Mouse (Mus musculus) lung, adult 2 months (tissue): ENCODE measurements at regions not wholly inside any gene's neighbourhood (a gene's known extent, or its start where the extent isn't known, plus 50 kb on each side); places are given as distances from the start of the nearest gene placed in this dataset.

Source experiments
- CTCF ChIP-seq: fragments of 200-500 bp; IDR thresholded peaks from 2 replicates; pipeline ENCODE4 v1.5.1; 2011; ENCODE audit warnings: mild to moderate bottlenecking, low read length, control low read depth; ENCODE audit not compliant: insufficient read depth
- POLR2A ChIP-seq: fragments of 200-500 bp; IDR thresholded peaks from 2 replicates; pipeline ENCODE4 v1.6.1; 2011; ENCODE audit warnings: low read depth, mild to moderate bottlenecking, control low read depth, low read length, borderline replicate concordance; ENCODE audit errors: extremely low read depth

DNA sequence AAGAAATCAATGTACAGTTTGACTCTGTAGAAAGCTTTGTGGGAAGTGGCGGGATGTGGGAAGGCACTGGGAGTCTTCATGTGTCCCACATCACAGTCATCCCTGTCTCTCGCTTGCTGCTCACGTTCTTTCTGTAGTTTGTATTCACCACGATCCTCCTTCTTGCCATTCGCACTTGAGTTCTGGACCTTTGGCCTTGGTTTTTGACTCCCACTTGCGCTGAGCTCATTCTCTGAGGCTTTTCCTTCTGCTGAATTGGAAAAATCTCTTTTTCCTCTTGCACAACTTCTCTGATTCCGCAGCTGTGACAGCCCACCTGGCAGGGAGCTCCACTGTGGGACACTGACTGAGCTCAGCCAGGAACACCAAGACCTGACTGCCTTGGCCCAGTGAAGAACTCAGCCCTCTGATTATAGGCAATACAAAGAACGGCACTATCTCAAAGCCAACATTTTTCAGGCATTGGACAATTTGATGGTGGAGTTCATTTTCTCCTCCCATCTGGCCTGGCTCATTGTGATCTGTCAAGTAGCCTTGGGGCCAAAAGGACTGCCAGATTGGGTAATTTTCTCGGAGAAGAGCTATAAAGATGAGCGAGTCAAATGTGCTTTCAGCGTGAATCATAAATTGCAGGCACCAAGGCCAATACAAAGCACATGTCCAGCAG lies 299.9 kb downstream of the Plpp3 start:
- TF ChIP-seq POLR2A (no peak), CTCF (no peak)
